Mouse (Mus musculus) C2C12 (cell line): Measurements from ENCODE around the gene AC124502.3. TPM values are rescaled to one million over a fixed set of nuclear protein-coding genes. Genes with fewer than 3 reads are reported as not detected.

Experiments used
- H3K27me3 ChIP-seq: one replicate; pipeline ENCODE4 v1.6.1; 2011; ENCODE audit not compliant: control insufficient read depth, insufficient read depth, insufficient read length
- H3K36me3 ChIP-seq: one replicate; pipeline ENCODE4 v1.6.1; 2011; ENCODE audit not compliant: control insufficient read depth, insufficient read depth
- H3K4me3 ChIP-seq: one replicate; pipeline ENCODE4 v1.5.1; 2011; ENCODE audit warnings: mild to moderate bottlenecking, control low read depth; ENCODE audit not compliant: poor library complexity, insufficient read depth, severe bottlenecking
- H3K79me2 ChIP-seq: one replicate; pipeline ENCODE4 v1.6.1; 2011; ENCODE audit not compliant: control insufficient read depth, insufficient read depth
- H3K79me3 ChIP-seq: one replicate; pipeline ENCODE4 v1.6.1; 2011; ENCODE audit warnings: low read depth, control low read depth
- H3ac ChIP-seq: one replicate; pipeline ENCODE3; 2011; ENCODE audit warnings: low read depth; ENCODE audit not compliant: control insufficient read depth, insufficient read length
- CEBPB ChIP-seq: IDR thresholded peaks from one replicate; pipeline ENCODE4 v1.6.1; 2011; ENCODE audit warnings: low read depth, mild to moderate bottlenecking, control low read depth, moderate library complexity
- CTCF ChIP-seq: IDR thresholded peaks from one replicate; pipeline ENCODE4 v1.5.1; 2011; ENCODE audit not compliant: control insufficient read depth, insufficient read depth, insufficient read length
- FOSL1 ChIP-seq: IDR thresholded peaks from one replicate; pipeline ENCODE4 v1.8.0; 2011; ENCODE audit warnings: mild to moderate bottlenecking, low read length; ENCODE audit not compliant: poor library complexity, insufficient read depth, severe bottlenecking
- MAX ChIP-seq: IDR thresholded peaks from one replicate; pipeline ENCODE4 v1.6.1; 2011; ENCODE audit warnings: mild to moderate bottlenecking, control low read depth
- MYOD1 ChIP-seq: IDR thresholded peaks from one replicate; pipeline ENCODE4 v1.6.1; 2011; ENCODE audit warnings: low read depth; ENCODE audit not compliant: control insufficient read depth, insufficient read length
- MYOG ChIP-seq: IDR thresholded peaks from one replicate; pipeline ENCODE4 v1.6.1; 2011; ENCODE audit not compliant: control insufficient read depth, insufficient read length; ENCODE audit errors: extremely low read depth
- USF1 ChIP-seq: IDR thresholded peaks from one replicate; pipeline ENCODE4 v1.6.1; 2011; ENCODE audit warnings: low read depth, mild to moderate bottlenecking, control low read depth, moderate library complexity
- polyA plus RNA-seq: library from polyadenylated mRNA; unstranded; fragments of >200 nt; fragmentation: generic; extraction: Trizol; gene quantifications from one replicate; pipeline ENCODE4 v1.2.1, GENCODE M21; 2012; ENCODE audit warnings: missing spikeins

The AC124502.3 gene
- polyA plus RNA-seq, 1 experiment, result 1.5 TPM

DNA sequence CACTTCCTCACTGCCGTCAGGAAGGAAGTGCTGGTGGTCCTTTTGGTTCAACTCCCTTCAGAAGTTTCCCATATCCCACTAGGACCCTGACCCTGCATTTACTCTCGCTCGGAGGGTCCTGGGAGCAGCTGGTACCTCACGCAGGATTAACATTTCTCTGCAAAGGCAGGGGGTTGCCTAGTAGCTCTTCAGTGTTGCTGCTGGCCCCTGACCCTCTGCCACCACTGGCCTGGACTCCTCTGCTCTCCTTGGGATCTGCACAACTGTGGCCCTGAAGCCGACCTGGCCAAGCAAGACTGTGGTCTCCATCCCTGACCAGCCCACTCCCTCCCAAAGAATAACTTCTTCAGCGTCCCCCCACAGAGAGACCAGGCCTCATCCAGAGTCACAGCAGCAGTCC lies 10.6 kb downstream of the AC124502.3 start:
- Histone ChIP-seq H3K36me3 (peaks cover 53% of the 10 kb centered on the region), H3K27me3 (no peaks in the 10 kb centered on the region), H3ac (peak overlapping the region; percentile 7), H3K4me3 (no peak overlapping the region), H3K79me3 (peaks cover 38% of the 10 kb centered on the region), H3K79me2 (peaks cover 55% of the 10 kb centered on the region)
- TF ChIP-seq CEBPB, result no peak
- no peak for TF ChIP-seq MYOD1
- no peak for TF ChIP-seq MYOG
- no peak for TF ChIP-seq CTCF
- no peak for TF ChIP-seq USF1
- no peak for TF ChIP-seq FOSL1

- peaks cover 43% of the 10 kb centered on the region for H3K79me3 ChIP-seq
- TF ChIP-seq CTCF (peak; percentile 25), MAX (peak; percentile 70), MYOG (no peak), CEBPB (no peak), MYOD1 (peak; percentile 54), USF1 (no peak), FOSL1 (no peak)
- H3K79me2 ChIP-seq, result peaks cover 57% of the 10 kb centered on the region
- peak within 1 kb of the TSS; percentile 87 for H3ac ChIP-seq
- no peaks in the 10 kb centered on the region for H3K27me3 ChIP-seq
- peaks cover 60% of the 10 kb centered on the region for H3K36me3 ChIP-seq
- peak within 1 kb of the TSS; percentile 84 for H3K4me3 ChIP-seq
These were observed 11.6 kb downstream of the AC124502.3 start, which contains the start of gene Rin1 for GRCm38 (mm10) chr19:5050047-5050905. Gene Rin1 (plus strand): TSS chr19:5050481.

DNA sequence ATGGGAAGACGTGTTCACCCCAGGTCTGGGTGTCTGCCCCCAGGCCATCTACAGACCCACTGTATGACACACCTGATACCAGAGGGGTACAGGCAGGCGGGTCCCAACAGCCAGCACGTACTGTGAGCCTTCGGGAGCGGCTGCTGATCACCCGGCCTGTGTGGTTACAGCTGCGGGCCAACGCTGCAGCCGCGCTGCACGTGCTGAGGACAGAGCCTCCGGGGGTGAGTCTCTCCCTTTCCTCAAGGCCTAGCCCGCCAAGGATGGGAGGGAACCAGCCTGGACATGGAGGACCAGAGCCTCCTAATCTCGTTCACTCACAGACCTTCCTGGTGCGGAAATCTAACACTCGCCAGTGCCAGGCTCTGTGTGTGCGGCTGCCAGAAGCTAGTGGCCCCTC lies 12.3 kb downstream of the AC124502.3 start:
- peaks cover 43% of the 10 kb centered on the region for H3K79me3 ChIP-seq
- H3K4me3 ChIP-seq, result peak overlapping the region; percentile 84
- H3K27me3 ChIP-seq, result no peaks in the 10 kb centered on the region
- H3ac ChIP-seq, result peak overlapping the region; percentile 87
- TF ChIP-seq CEBPB (no peak), MAX (peak; percentile 56)
- peaks cover 56% of the 10 kb centered on the region for H3K79me2 ChIP-seq
- H3K36me3 ChIP-seq, result peaks cover 63% of the 10 kb centered on the region

DNA sequence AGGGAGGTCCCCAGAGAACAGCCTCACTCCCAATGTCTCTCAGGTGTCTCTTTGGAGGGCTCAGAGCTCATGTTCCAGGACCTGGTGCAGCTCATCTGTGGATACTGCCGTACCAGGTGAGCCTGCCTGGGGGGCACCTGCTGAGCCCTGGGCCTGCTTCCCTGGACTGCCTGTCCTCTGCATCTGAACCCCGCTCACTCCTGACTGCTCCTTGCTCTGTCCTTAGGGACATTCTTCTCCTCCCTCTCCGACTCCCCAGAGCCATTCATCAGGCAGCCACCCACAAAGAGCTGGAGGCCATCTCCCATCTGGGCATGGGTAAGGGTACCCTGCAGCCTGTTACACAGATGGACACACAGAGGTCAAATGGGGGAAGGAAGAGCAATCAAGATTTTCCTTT lies 12.8 kb downstream of the AC124502.3 start:
- no peaks in the 10 kb centered on the region for H3K27me3 ChIP-seq
- H3K36me3 ChIP-seq, result peaks cover 61% of the 10 kb centered on the region
- H3ac ChIP-seq, result peak overlapping the region; percentile 87
- peaks cover 52% of the 10 kb centered on the region for H3K79me2 ChIP-seq
- peaks cover 43% of the 10 kb centered on the region for H3K79me3 ChIP-seq
- H3K4me3 ChIP-seq, result peak overlapping the region; percentile 84
- TF ChIP-seq MYOG, result no peak
- no peak for TF ChIP-seq USF1
- no peak for TF ChIP-seq MAX
- no peak for TF ChIP-seq MYOD1
- TF ChIP-seq CTCF, result no peak
- no peak for TF ChIP-seq CEBPB
- no peak for TF ChIP-seq FOSL1

GRCm38 (mm10) chr19:5052166-5052822 lies 13.6 kb downstream of the AC124502.3 start:
- H3ac ChIP-seq, result peak overlapping the region; percentile 28
- H3K36me3 ChIP-seq, result peaks cover 58% of the 10 kb centered on the region
- H3K79me2 ChIP-seq, result peaks cover 52% of the 10 kb centered on the region
- TF ChIP-seq MYOD1 (peak; percentile 74), USF1 (no peak)
- peak overlapping the region; percentile 84 for H3K4me3 ChIP-seq
- H3K27me3 ChIP-seq, result no peaks in the 10 kb centered on the region
- H3K79me3 ChIP-seq, result peaks cover 43% of the 10 kb centered on the region

GRCm38 (mm10) chr19:5052853-5053252 lies 14.2 kb downstream of the AC124502.3 start:
- peak overlapping the region; percentile 84 for H3K4me3 ChIP-seq
- peaks cover 53% of the 10 kb centered on the region for H3K36me3 ChIP-seq
- no peaks in the 10 kb centered on the region for H3K27me3 ChIP-seq
- peak overlapping the region; percentile 28 for H3ac ChIP-seq
- H3K79me3 ChIP-seq, result peaks cover 42% of the 10 kb centered on the region
- TF ChIP-seq CTCF, result no peak
- no peak for TF ChIP-seq MYOD1
- no peak for TF ChIP-seq FOSL1
- TF ChIP-seq MYOG, result no peak
- no peak for TF ChIP-seq USF1
- TF ChIP-seq CEBPB, result no peak
- TF ChIP-seq MAX, result no peak
- peaks cover 52% of the 10 kb centered on the region for H3K79me2 ChIP-seq
